Mouse (Mus musculus): Measurements from ENCODE around the gene Gcnt3.

Gene Gcnt3

GRCm38 (mm10) chr9:70037988-70038387 is at the start of gene Gcnt3:
Gcnt3 (minus strand) TSS chr9:70038088.
- DNase-seq (ENCODE audit: low spot score): no peak

GRCm38 (mm10) chr9:70087379-70087778 is 49.5 kb upstream of the Gcnt3 start:
- DNase-seq (ENCODE audit: low spot score): no peak

- DNase-seq (ENCODE audit: low spot score): no peak
Measured at GRCm38 (mm10) chr9:70086091-70086490, 48.2 kb upstream of the Gcnt3 start.

GRCm38 (mm10) chr9:70084107-70084506 is 46.2 kb upstream of the Gcnt3 start:
- DNase-seq (ENCODE audit: low spot score): no peak

- DNase-seq (ENCODE audit: low spot score): no peak
Measured at GRCm38 (mm10) chr9:70082357-70083204, 44.7 kb upstream of the Gcnt3 start.

GRCm38 (mm10) chr9:70081767-70082166 is 43.9 kb upstream of the Gcnt3 start:
- no peak for DNase-seq (ENCODE audit: low spot score)

GRCm38 (mm10) chr9:70080976-70081375 is 43.1 kb upstream of the Gcnt3 start:
- no peak for DNase-seq (ENCODE audit: low spot score)

- peak; percentile 74 for DNase-seq (ENCODE audit: low spot score)
Measured at GRCm38 (mm10) chr9:70080027-70080800, 42.3 kb upstream of the Gcnt3 start.

- DNase-seq (ENCODE audit: low spot score): no peak
Measured at GRCm38 (mm10) chr9:70078034-70078433, 40.1 kb upstream of the Gcnt3 start.

GRCm38 (mm10) chr9:70077170-70077569 is 39.3 kb upstream of the Gcnt3 start:
- DNase-seq (ENCODE audit: low spot score): no peak

- DNase-seq (ENCODE audit: low spot score): no peak
Measured at GRCm38 (mm10) chr9:70072387-70072786, 34.5 kb upstream of the Gcnt3 start.

GRCm38 (mm10) chr9:70069961-70070435 is 32.1 kb upstream of the Gcnt3 start:
- no peak for DNase-seq (ENCODE audit: low spot score)

GRCm38 (mm10) chr9:70067497-70067896 is 29.6 kb upstream of the Gcnt3 start:
- no peak for DNase-seq (ENCODE audit: low spot score)

- no peak for DNase-seq (ENCODE audit: low spot score)
Measured at GRCm38 (mm10) chr9:70062012-70062411, 24.1 kb upstream of the Gcnt3 start.

- no peak for DNase-seq (ENCODE audit: low spot score)
Measured at GRCm38 (mm10) chr9:70053411-70053810, 15.5 kb upstream of the Gcnt3 start.

- no peak for DNase-seq (ENCODE audit: low spot score)
Measured at GRCm38 (mm10) chr9:70052730-70053129, 14.8 kb upstream of the Gcnt3 start.

- DNase-seq (ENCODE audit: low spot score): no peak
Measured at GRCm38 (mm10) chr9:70049839-70050238, 12.0 kb upstream of the Gcnt3 start.

GRCm38 (mm10) chr9:70049416-70049783 is 11.5 kb upstream of the Gcnt3 start:
- no peak for DNase-seq (ENCODE audit: low spot score)

- no peak for DNase-seq (ENCODE audit: low spot score)
Measured at GRCm38 (mm10) chr9:70048751-70049415, 11.0 kb upstream of the Gcnt3 start.

GRCm38 (mm10) chr9:70048280-70048679 is 10.4 kb upstream of the Gcnt3 start:
- DNase-seq (ENCODE audit: low spot score): no peak

- DNase-seq (ENCODE audit: low spot score): no peak
Measured at GRCm38 (mm10) chr9:70047839-70048238, 10.0 kb upstream of the Gcnt3 start.

- no peak for DNase-seq (ENCODE audit: low spot score)
Measured at GRCm38 (mm10) chr9:70046255-70046654, 8.4 kb upstream of the Gcnt3 start.

- no peak for DNase-seq (ENCODE audit: low spot score)
Measured at GRCm38 (mm10) chr9:70044865-70045264, 7.0 kb upstream of the Gcnt3 start.
